Mouse (Mus musculus): ENCODE measurements around the gene Fndc1.

Fndc1 gene

DNA sequence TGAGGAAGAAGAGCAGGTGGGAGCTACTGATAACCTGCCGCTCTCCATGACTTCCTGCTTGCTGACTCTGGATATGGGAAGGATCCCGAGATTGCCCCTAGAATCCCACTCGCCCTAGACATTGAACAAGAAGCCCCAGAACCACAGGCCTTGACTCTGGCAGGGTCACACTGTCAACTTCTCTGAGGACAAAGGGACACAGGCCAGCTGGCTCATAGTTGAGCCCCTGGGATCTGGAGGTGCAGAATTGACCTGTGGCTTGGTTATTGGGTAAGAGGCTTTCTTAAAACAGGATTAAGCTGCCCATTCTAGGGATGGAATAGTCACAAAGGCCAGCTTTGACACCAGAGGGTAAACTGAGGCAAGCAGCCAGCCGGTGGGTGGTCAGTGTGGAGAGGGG lies 136.8 kb downstream of the Fndc1 start:
- no peak for DNase-seq (ENCODE audit: low spot score in 2 of 2)
